Mouse (Mus musculus): ENCODE measurements around the gene Itk.

DNA sequence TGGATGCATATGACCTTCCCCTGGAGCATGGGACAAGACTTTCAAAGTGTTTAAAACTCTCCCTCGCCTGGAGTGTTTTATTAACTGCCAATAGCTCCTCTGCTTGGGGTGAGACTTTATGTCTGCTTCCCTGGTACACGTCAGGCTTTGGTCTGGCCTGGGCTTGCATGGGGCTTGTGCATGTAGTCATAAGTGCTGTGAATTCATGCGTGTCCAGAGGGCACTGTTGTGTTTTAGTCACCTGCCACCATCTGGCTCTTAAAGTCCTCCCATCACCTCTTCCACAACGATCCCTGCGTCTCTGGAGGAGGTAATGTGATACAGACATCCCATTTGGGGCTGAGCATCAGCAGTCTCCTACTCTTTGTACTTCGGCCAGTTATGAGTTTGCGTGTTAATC, 67.8 kb downstream of the Itk start:
- TF ChIP-seq CTCF (IDR thresholded peaks at IDR 0.05; ENCODE audit: low read depth) (no peak), EP300 (IDR thresholded peaks at IDR 0.05; ENCODE audit: low read depth) (no peak)
